Mouse (Mus musculus): Measurements from ENCODE around the gene Gbp8. TPM values are rescaled to one million over a fixed set of nuclear protein-coding genes. Genes with fewer than 3 reads are reported as not detected.
A peak's percentile ranks its signal among the peaks of the same experiment; 100 is the strongest.
"Not testable (repeated sequence)": the region's sequence is repeated elsewhere in the genome, so short reads cannot be mapped to it uniquely, and the experiment has no call there.

Gbp8 gene
- polyA plus RNA-seq, 1 experiment, result 2.7 TPM

GRCm38 (mm10) chr5:105138906-105139305, 434 bp downstream of the Gbp8 start:
- no peak for TF ChIP-seq CTCF (IDR thresholded peaks at IDR 0.05; ENCODE audit: extremely low read depth, insufficient read length, insufficient replicate concordance, low read depth, low read length)
- no peak for TF ChIP-seq POLR2A (IDR thresholded peaks at IDR 0.05; ENCODE audit: low read depth, low read length)
- H3K27ac ChIP-seq (ENCODE audit: insufficient read depth, low read depth, low read length), result peak overlapping the region; percentile 57
- H3K36me3 ChIP-seq (ENCODE audit: control insufficient read depth, insufficient read depth, low read length), result no peaks in the 10 kb centered on the region
- no peaks in the 10 kb centered on the region for H3K27me3 ChIP-seq (ENCODE audit: control insufficient read depth, insufficient read depth, low read length)
- H3K4me3 ChIP-seq (ENCODE audit: low read depth, low read length), result peak overlapping the region; percentile 57
- 61% methylated on average over 1 of the region's 1 CpGs for WGBS
- H3K4me1 ChIP-seq (ENCODE audit: control insufficient read depth, insufficient read depth, insufficient read length, low read length), result no peaks in the 10 kb centered on the region; the same call in 1 of the 2 replicates

GRCm38 (mm10) chr5:105136706-105137304, 2.5 kb downstream of the Gbp8 start:
- H3K4me3 ChIP-seq (ENCODE audit: low read depth, low read length); H3K27ac ChIP-seq (ENCODE audit: insufficient read depth, low read depth, low read length); H3K36me3 ChIP-seq (ENCODE audit: control insufficient read depth, insufficient read depth, low read length); H3K27me3 ChIP-seq (ENCODE audit: control insufficient read depth, insufficient read depth, low read length); H3K4me1 ChIP-seq (ENCODE audit: control insufficient read depth, insufficient read depth, insufficient read length, low read length): not testable (repeated sequence)
- 79% methylated on average over 3 of the region's 3 CpGs for WGBS

GRCm38 (mm10) chr5:105121731-105122130, 17.6 kb downstream of the Gbp8 start:
- not testable (repeated sequence) for H3K36me3 ChIP-seq (ENCODE audit: control insufficient read depth, insufficient read depth, low read length); H3K4me1 ChIP-seq (ENCODE audit: control insufficient read depth, insufficient read depth, insufficient read length, low read length); H3K27ac ChIP-seq (ENCODE audit: insufficient read depth, low read depth, low read length); H3K27me3 ChIP-seq (ENCODE audit: control insufficient read depth, insufficient read depth, low read length); H3K4me3 ChIP-seq (ENCODE audit: low read depth, low read length)
- WGBS, result 80% methylated on average over 6 of the region's 6 CpGs

- Histone ChIP-seq H3K27me3 (ENCODE audit: control insufficient read depth, insufficient read depth, low read length) (no peaks in the 10 kb centered on the region), H3K4me1 (ENCODE audit: control insufficient read depth, insufficient read depth, insufficient read length, low read length) (no peaks in the 10 kb centered on the region), H3K4me3 (ENCODE audit: low read depth, low read length) (no peak overlapping the region), H3K27ac (ENCODE audit: insufficient read depth, low read depth, low read length) (no peak overlapping the region), H3K36me3 (ENCODE audit: control insufficient read depth, insufficient read depth, low read length) (0 out of 2 replicates have a peak, but pooled peaks cover 5% of the 10 kb centered on the region)
- TF ChIP-seq CTCF (IDR thresholded peaks at IDR 0.05; ENCODE audit: extremely low read depth, insufficient read length, insufficient replicate concordance, low read depth, low read length) (no peak), POLR2A (IDR thresholded peaks at IDR 0.05; ENCODE audit: low read depth, low read length) (no peak)
- WGBS, result 71% methylated on average over 2 of the region's 2 CpGs
These were observed 23.6 kb downstream of the Gbp8 start for GRCm38 (mm10) chr5:105115740-105116139.

- WGBS, result 82% methylated on average over 2 of the region's 2 CpGs
- no peaks in the 10 kb centered on the region for H3K27me3 ChIP-seq (ENCODE audit: control insufficient read depth, insufficient read depth, low read length)
- H3K4me1 ChIP-seq (ENCODE audit: control insufficient read depth, insufficient read depth, insufficient read length, low read length), result no peaks in the 10 kb centered on the region
- H3K36me3 ChIP-seq (ENCODE audit: control insufficient read depth, insufficient read depth, low read length), result 0 out of 2 replicates have a peak, but pooled peaks cover 1% of the 10 kb centered on the region
- no peak overlapping the region for H3K4me3 ChIP-seq (ENCODE audit: low read depth, low read length)
- no peak for TF ChIP-seq CTCF (IDR thresholded peaks at IDR 0.05; ENCODE audit: extremely low read depth, insufficient read length, insufficient replicate concordance, low read depth, low read length)
- no peak overlapping the region for H3K27ac ChIP-seq (ENCODE audit: insufficient read depth, low read depth, low read length)
These were observed 24.6 kb downstream of the Gbp8 start for GRCm38 (mm10) chr5:105114696-105115095.

GRCm38 (mm10) chr5:105113656-105114055, 25.7 kb downstream of the Gbp8 start:
- TF ChIP-seq POLR2A (IDR thresholded peaks at IDR 0.05; ENCODE audit: low read depth, low read length) (no peak), CTCF (IDR thresholded peaks at IDR 0.05; ENCODE audit: extremely low read depth, insufficient read length, insufficient replicate concordance, low read depth, low read length) (no peak)
- Histone ChIP-seq H3K4me3 (ENCODE audit: low read depth, low read length) (no peak overlapping the region), H3K27ac (ENCODE audit: insufficient read depth, low read depth, low read length) (no peak overlapping the region), H3K36me3 (ENCODE audit: control insufficient read depth, insufficient read depth, low read length) (0 out of 2 replicates have a peak, but pooled peaks cover 1% of the 10 kb centered on the region), H3K4me1 (ENCODE audit: control insufficient read depth, insufficient read depth, insufficient read length, low read length) (no peaks in the 10 kb centered on the region), H3K27me3 (ENCODE audit: control insufficient read depth, insufficient read depth, low read length) (no peaks in the 10 kb centered on the region)
- 89% methylated on average over 5 of the region's 5 CpGs for WGBS

- not testable (repeated sequence) for H3K4me1 ChIP-seq (ENCODE audit: control insufficient read depth, insufficient read depth, insufficient read length, low read length); H3K27me3 ChIP-seq (ENCODE audit: control insufficient read depth, insufficient read depth, low read length); H3K36me3 ChIP-seq (ENCODE audit: control insufficient read depth, insufficient read depth, low read length)
- Histone ChIP-seq H3K4me3 (ENCODE audit: low read depth, low read length) (peak overlapping the region; percentile 44), H3K27ac (ENCODE audit: insufficient read depth, low read depth, low read length) (peak overlapping the region; percentile 86)
- 4% methylated on average over 4 of the region's 4 CpGs for WGBS
These were observed 29.0 kb downstream of the Gbp8 start for GRCm38 (mm10) chr5:105110271-105110852.

- H3K36me3 ChIP-seq (ENCODE audit: control insufficient read depth, insufficient read depth, low read length); H3K27me3 ChIP-seq (ENCODE audit: control insufficient read depth, insufficient read depth, low read length); H3K4me1 ChIP-seq (ENCODE audit: control insufficient read depth, insufficient read depth, insufficient read length, low read length): not testable (repeated sequence)
- 46% methylated on average over 1 of the region's 1 CpGs for WGBS
- Histone ChIP-seq H3K4me3 (ENCODE audit: low read depth, low read length) (peak overlapping the region; percentile 44), H3K27ac (ENCODE audit: insufficient read depth, low read depth, low read length) (peak overlapping the region; percentile 86; the same call in 1 of the 2 replicates)
These were observed 29.6 kb downstream of the Gbp8 start for GRCm38 (mm10) chr5:105109775-105110174.

- H3K27ac ChIP-seq (ENCODE audit: insufficient read depth, low read depth, low read length); H3K27me3 ChIP-seq (ENCODE audit: control insufficient read depth, insufficient read depth, low read length); H3K4me3 ChIP-seq (ENCODE audit: low read depth, low read length); H3K4me1 ChIP-seq (ENCODE audit: control insufficient read depth, insufficient read depth, insufficient read length, low read length); H3K36me3 ChIP-seq (ENCODE audit: control insufficient read depth, insufficient read depth, low read length): not testable (repeated sequence)
- 52% methylated on average over 2 of the region's 2 CpGs for WGBS
These were observed 33.7 kb downstream of the Gbp8 start for GRCm38 (mm10) chr5:105105689-105106088.

All from small intestine, adult 2 months (tissue).